Mouse (Mus musculus): ENCODE measurements around the gene Abhd16a. TPM values are rescaled to one million over a fixed set of nuclear protein-coding genes. Genes with fewer than 3 reads are reported as not detected.
"Not testable (repeated sequence)": the region's sequence is repeated elsewhere in the genome, so short reads cannot be mapped to it uniquely, and the experiment has no call there.

Abhd16a gene
- polyA plus RNA-seq, 2 experiments from 2014 or later = 18.7 to 20.6 TPM

GRCm38 (mm10) chr17:35121871-35122303 is 32.8 kb downstream of the Abhd16a start, which contains the start of gene Csnk2b:
TSS of gene Csnk2b (minus strand) at chr17:35122053.
- ATAC-seq = peak; percentile 1

DNA sequence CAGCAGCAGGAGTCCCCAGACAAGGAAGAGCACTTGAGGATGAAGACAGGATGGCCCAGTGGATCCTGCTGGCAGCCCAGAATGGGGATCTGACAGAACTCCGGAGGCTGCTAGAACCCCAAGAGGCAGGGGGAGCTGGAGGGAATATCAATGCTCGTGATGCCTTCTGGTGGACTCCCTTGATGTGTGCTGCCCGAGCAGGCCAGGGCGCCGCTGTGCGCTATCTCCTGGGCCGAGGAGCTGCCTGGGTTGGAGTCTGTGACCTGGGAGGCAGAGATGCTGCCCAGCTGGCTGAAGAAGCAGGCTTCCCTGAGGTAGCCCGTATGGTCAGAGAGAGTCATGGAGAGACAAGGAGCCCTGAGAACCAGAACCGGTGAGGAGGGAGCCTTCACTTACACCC is 34.2 kb downstream of the Abhd16a start:
- not testable (repeated sequence) for ATAC-seq

DNA sequence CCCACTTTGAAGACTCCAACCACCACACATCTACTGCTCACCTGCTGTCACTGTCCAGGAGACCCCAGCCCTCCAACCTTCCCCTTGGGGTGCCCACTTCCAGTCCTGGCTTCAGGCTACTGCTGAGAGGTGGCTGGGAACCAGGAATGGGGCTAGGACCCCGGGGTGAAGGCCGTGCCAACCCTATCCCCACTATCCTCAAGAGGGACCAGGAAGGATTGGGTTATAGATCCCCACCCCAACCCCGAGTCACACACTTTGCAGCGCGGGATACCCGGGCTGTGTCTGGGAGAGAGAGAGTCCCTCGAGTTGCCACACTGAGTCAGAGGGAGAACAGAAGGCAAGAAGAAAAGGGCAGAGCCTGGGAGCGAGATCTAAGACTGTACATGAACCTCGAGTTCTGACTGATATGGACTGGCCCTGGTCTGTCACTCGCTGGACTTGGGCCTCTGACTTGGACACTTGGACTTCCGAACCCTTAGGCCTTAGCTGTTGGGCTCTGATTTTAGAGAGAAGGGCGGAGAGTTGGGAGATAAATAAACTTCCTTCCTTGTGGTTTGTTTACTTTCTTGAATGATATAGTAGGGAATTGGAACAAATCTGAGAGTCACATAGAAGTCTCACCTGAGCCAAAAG is 35.3 kb downstream of the Abhd16a start:
- ATAC-seq = not testable (repeated sequence)

- no peak for ATAC-seq
Observed at GRCm38 (mm10) chr17:35125081-35125480, 36.0 kb downstream of the Abhd16a start.

- no peak for ATAC-seq
Observed at GRCm38 (mm10) chr17:35125578-35125977, 36.5 kb downstream of the Abhd16a start.

- ATAC-seq = peak; percentile 47
Observed at GRCm38 (mm10) chr17:35126206-35126611, 37.1 kb downstream of the Abhd16a start, which contains the start of gene D17H6S53E. TSS of gene D17H6S53E (plus strand) at chr17:35126373.

GRCm38 (mm10) chr17:35127017-35127416 is 38.0 kb downstream of the Abhd16a start:
- ATAC-seq = no peak

DNA sequence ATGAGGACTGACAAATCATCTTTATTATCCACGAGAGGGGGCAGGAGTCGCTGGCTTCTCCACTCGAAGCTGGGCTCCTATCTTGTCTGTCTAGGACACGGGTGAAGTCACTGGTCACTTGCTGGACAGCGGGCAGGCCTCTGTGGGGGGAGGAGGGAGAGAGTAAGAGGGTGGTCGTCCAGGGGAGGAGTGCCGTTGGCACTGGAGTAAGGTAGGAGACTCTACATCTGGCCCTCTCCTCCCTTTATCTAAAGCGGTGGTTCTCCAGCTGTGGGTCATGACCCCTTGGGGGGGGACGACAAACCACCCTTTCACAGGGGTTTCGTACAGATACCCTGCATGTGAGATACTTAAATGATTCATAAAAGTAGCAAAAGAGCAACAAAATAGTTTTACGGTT is 39.9 kb downstream of the Abhd16a start:
- no peak for ATAC-seq

GRCm38 (mm10) chr17:35131038-35131437 is 42.0 kb downstream of the Abhd16a start:
- ATAC-seq = no peak

DNA sequence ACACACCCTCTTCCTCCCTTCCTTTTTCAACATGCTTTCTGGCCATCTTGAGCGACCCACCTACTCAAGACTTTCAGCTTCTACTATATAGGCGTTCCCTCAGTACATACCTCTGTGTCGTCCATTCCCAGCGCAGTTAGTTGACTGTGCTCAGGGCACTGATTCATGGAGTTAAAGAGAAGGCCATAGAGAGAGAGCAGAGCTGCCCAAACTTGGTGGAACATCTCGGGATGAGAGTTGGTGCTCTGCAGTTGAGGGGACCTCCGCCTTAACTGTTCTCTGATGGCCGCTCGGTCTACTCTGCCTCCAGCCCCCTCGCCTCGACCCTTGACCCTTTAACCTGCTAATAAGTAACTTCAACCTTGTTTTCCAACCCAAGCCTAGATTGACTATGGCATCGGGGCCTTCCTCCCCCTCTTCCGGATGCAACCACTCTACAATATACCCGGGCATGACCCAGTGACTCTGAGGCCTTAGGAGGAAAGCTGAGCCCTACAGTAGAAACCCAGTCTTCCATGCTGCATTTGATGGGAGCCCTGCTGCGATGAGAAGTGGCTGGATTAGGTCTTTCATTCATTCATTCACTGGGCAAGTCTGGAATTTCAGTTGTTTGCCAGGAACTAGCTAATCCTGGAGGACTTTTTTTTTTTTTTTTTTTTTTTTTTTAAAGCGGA is 42.6 kb downstream of the Abhd16a start, which contains the start of gene Apom:
Gene Apom, minus strand, starts transcription at position 551 of the 674 bp plus-strand sequence.
- ATAC-seq = no peak

GRCm38 (mm10) chr17:35132174-35132560 is 43.1 kb downstream of the Abhd16a start:
- ATAC-seq = no peak

- ATAC-seq = no peak
Observed at GRCm38 (mm10) chr17:35133517-35133916, 44.5 kb downstream of the Abhd16a start.

GRCm38 (mm10) chr17:35134801-35135590 is 45.9 kb downstream of the Abhd16a start, which contains the start of gene Bag6:
TSS of gene Bag6 (plus strand) at chr17:35135178.
- ATAC-seq = peak; percentile 79

GRCm38 (mm10) chr17:35135591-35136320 is 46.7 kb downstream of the Abhd16a start:
- ATAC-seq = peak; percentile 21

GRCm38 (mm10) chr17:35139269-35139668 is 50.2 kb downstream of the Abhd16a start:
- ATAC-seq = no peak

DNA sequence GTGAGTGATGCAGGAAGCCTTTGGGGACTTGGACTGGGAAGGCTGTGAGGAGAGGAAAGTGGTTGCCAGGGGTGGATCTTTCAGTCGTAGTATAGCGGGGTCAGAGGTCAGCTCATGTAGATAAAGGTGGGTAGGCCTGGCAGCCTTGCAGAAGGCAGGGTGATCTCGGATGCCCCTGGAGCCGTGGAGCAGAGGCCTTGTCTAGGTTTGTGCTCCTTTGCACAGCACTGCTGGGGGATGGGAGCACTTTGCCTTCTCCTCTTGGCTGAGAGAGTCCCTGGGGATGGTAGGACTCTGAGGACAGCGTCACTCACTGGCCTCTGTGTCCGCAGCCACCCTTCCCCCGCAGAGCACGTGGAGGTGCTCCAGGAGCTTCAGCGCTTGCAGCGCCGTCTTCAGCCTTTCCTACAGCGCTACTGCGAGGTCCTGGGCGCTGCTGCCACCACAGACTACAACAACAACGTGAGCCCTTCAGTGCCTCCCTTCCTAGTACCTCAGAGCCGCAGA is 51.5 kb downstream of the Abhd16a start:
- no peak for ATAC-seq

- no peak for ATAC-seq
Observed at GRCm38 (mm10) chr17:35141971-35142370, 52.9 kb downstream of the Abhd16a start.

DNA sequence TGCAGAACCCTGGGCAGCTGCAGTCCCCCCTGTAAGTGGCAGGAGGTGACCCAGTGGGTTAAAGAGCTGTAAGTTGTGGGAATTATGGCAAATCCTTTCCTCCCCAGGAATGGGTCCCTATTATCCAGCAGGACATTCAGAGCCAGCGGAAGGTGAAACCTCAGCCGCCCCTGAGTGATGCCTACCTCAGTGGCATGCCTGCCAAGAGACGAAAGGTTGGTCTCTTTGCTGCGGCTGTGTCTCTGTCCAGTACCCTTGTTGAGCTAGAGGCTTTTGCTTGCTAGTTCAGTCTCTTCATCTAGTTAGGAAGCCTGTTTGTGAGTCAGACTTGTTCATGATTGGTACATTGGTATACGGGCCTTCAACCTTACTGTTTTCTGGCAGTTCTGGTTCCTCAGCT is 57.1 kb downstream of the Abhd16a start:
- no peak for ATAC-seq

- no peak for ATAC-seq
Observed at GRCm38 (mm10) chr17:35147348-35147747, 58.3 kb downstream of the Abhd16a start.

DNA sequence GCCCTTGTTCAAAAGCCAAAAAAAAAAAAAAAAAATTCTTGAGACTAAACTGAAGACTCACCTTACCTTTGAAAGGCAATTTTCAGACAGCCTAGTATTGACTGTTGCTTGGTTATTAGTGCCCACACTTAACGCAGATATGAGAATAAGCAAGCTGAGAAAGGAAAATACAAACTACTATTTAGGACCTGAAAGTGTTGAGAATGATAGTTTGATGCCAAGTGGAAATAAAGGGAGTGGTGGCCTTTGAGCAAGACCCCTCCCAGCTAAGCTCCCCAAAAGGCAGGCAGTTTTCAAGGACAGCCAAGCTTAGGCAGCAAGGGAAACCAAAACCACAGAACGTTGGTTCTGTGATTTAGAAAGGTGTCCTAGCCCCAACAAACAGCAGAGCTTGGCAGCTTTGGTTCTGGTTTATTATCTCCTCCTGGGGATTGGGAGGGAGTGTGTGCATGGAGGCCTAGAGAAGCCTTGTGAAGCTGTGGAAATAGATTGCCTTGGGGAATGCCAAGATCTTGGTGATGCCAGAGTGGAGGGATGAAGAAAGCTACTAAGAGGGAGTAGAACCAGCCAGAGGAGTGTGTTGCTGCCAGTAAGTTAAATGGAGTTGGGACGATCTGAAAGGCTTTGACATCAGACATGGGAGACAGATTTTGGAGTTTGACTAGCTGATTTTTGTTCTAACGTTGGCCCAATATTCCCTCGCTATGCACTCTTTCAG is 59.0 kb downstream of the Abhd16a start:
- no peak for ATAC-seq

GRCm38 (mm10) chr17:35152121-35152520 is 63.1 kb downstream of the Abhd16a start:
- no peak for ATAC-seq
